Mouse (Mus musculus) testis, adult 2 months (tissue): ENCODE results near the gene Rac3. TPM values are rescaled to one million over a fixed set of nuclear protein-coding genes. Genes with fewer than 3 reads are reported as not detected.
"Not testable (repeated sequence)": the region's sequence is repeated elsewhere in the genome, so short reads cannot be mapped to it uniquely, and the experiment has no call there.

ENCODE experiments used
- H3K27ac ChIP-seq: fragments of 200-500 bp; 2 replicates; pipeline ENCODE4 v1.5.1; 2012; ENCODE audit warnings: low read depth, low read length; ENCODE audit not compliant: control insufficient read depth, insufficient read depth
- H3K27me3 ChIP-seq: fragments of 200-500 bp; 2 replicates; pipeline ENCODE4 v1.6.1; 2012; ENCODE audit warnings: mild to moderate bottlenecking, low read length, moderate library complexity; ENCODE audit not compliant: control insufficient read depth, insufficient read depth
- H3K36me3 ChIP-seq: fragments of 200-500 bp; 2 replicates; pipeline ENCODE4 v1.6.1; 2012; ENCODE audit warnings: mild to moderate bottlenecking, low read length; ENCODE audit not compliant: control insufficient read depth, insufficient read depth
- H3K4me1 ChIP-seq: fragments of 200-500 bp; 2 replicates; pipeline ENCODE4 v1.6.1; 2012; ENCODE audit warnings: low read length; ENCODE audit not compliant: control insufficient read depth, insufficient read depth
- H3K4me3 ChIP-seq: fragments of 200-500 bp; 2 replicates; pipeline ENCODE4 v1.5.1; 2012; ENCODE audit warnings: low read depth, mild to moderate bottlenecking, low read length, moderate library complexity, mixed read lengths; ENCODE audit not compliant: control insufficient read depth
- CTCF ChIP-seq: fragments of 200-500 bp; IDR thresholded peaks from 2 replicates; pipeline ENCODE4 v1.5.1; 2012; ENCODE audit warnings: low read depth, mild to moderate bottlenecking, inconsistent platforms, low read length, moderate library complexity; ENCODE audit not compliant: control insufficient read depth, insufficient read depth, insufficient replicate concordance
- POLR2A ChIP-seq: fragments of 200-500 bp; IDR thresholded peaks from 2 replicates; pipeline ENCODE4 v1.6.1; 2012; ENCODE audit warnings: low read depth, mild to moderate bottlenecking, inconsistent platforms, low read length, moderate library complexity; ENCODE audit not compliant: control insufficient read depth
- polyA plus RNA-seq: library from polyadenylated mRNA; depleted of rRNA; stranded (reverse); fragments of >200 nt; gene quantifications from 2 replicates; pipeline ENCODE4 v1.2.3, GENCODE M21; 2012; rRNA removed

The Rac3 gene
- 3.1 and 4.1 TPM in 2 replicates for polyA plus RNA-seq

GRCm38 (mm10) chr11:120721124-120722066 is at the start of gene Rac3:
TSS of gene Rac3 (plus strand) at chr11:120721470.
- H3K27me3 ChIP-seq: no peaks in the 10 kb centered on the region
- H3K36me3 ChIP-seq: no peaks in the 10 kb centered on the region
- no peak within 1 kb of the TSS for H3K27ac ChIP-seq
- H3K4me3 ChIP-seq: peak within 1 kb of the TSS; percentile 46
- no peak for TF ChIP-seq CTCF
- no peak for TF ChIP-seq POLR2A
- peaks cover 17% of the 10 kb centered on the region for H3K4me1 ChIP-seq

- Histone ChIP-seq H3K4me3 (peak within 1 kb of the TSS; percentile 88), H3K27ac (peak within 1 kb of the TSS; percentile 92), H3K4me1 (peaks cover 7% of the 10 kb centered on the region), H3K27me3 (no peaks in the 10 kb centered on the region), H3K36me3 (no peaks in the 10 kb centered on the region)
- TF ChIP-seq CTCF (no peak), POLR2A (peak; percentile 62)
These were observed 48.3 kb upstream of the Rac3 start, which contains the start of gene Aspscr1 for GRCm38 (mm10) chr11:120672687-120673593. TSS of gene Aspscr1 (plus strand) at chr11:120672973.

DNA sequence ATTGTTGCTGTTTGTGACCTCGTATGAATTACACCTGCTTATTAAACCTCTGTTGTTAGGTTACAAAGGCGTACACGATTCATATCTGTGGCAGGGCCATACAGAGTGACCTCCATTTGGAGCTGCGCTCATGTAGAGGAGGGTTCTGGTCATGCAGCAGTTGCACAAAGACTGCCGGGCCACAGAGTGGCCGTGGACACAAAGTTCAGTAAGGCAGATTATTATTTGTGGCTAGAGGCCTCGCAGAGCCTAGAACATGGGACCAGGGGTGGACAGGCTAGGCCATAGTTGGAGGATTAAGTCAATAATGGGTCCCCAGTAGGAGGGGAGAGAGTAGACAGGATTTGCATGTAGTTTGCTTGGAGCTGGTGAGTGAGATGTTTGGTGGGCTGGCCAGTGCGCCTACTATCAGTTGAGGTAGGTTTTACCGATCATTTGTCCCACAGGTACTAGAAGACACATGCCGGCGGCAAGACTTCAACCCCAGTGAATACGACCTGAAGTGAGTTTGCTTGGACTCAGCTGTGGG is 47.6 kb upstream of the Rac3 start:
- TF ChIP-seq CTCF (no peak), POLR2A (no peak)
- peak overlapping the region; percentile 88 for H3K4me3 ChIP-seq
- H3K36me3 ChIP-seq: no peaks in the 10 kb centered on the region
- no peaks in the 10 kb centered on the region for H3K27me3 ChIP-seq
- H3K27ac ChIP-seq: peak overlapping the region; percentile 78
- peaks cover 7% of the 10 kb centered on the region for H3K4me1 ChIP-seq

DNA sequence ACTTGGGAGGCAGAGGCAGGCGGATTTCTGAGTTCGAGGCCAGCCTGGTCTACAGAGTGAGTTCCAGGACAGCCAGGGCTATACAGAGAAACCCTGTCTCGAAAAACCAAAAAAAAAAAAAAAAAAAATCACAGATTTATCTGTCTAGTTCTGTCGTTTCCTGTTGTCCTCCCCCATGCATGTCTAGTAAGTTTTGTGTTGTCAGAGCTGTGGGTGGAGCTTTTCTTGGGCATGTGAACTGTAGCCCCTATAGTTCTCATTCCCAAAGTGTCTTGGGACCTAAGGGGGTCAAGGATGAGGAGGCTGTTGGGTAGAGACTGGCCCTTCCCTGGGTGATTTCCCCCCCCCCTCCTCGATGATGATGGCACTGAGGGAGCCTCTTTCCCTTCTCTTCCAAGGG is 45.4 kb upstream of the Rac3 start:
- not testable (repeated sequence) for H3K27me3 ChIP-seq, H3K4me3 ChIP-seq, H3K27ac ChIP-seq, H3K36me3 ChIP-seq, H3K4me1 ChIP-seq

- H3K36me3 ChIP-seq: no peaks in the 10 kb centered on the region
- no peaks in the 10 kb centered on the region for H3K27me3 ChIP-seq
- H3K4me3 ChIP-seq: no peak overlapping the region
- no peak overlapping the region for H3K27ac ChIP-seq
- TF ChIP-seq CTCF (no peak), POLR2A (no peak)
- H3K4me1 ChIP-seq: peaks cover 7% of the 10 kb centered on the region
These were observed 44.3 kb upstream of the Rac3 start for GRCm38 (mm10) chr11:120676951-120677350.

DNA sequence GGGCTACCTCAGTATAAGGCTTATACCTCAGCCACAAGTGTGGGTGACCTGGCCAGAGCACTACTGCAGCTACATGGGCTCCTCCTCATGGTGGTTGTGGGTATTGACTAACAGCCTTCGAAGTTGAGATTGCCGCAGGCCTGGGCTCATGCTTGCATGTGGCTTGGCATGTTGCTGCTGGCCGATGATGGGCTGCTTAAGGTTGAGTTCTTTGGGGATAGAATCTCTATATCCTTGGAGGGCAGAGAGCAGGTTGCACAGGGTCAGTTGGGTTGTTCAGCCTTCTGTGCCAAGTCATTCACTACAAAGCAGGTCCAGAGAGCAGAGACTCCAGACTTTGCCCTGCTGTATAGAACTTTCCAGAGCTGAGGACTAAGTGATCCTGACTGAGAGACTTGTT is 41.4 kb upstream of the Rac3 start:
- H3K27me3 ChIP-seq: no peaks in the 10 kb centered on the region
- H3K36me3 ChIP-seq: no peaks in the 10 kb centered on the region
- H3K27ac ChIP-seq: no peak overlapping the region
- peak; percentile 36; the same call in 1 of the 2 replicates for TF ChIP-seq CTCF
- TF ChIP-seq POLR2A: no peak
- no peak overlapping the region for H3K4me3 ChIP-seq
- H3K4me1 ChIP-seq: no peaks in the 10 kb centered on the region

GRCm38 (mm10) chr11:120682683-120683082 is 38.6 kb upstream of the Rac3 start:
- no peak overlapping the region for H3K27ac ChIP-seq
- no peak overlapping the region for H3K4me3 ChIP-seq
- H3K27me3 ChIP-seq: no peaks in the 10 kb centered on the region
- peaks cover 1% of the 10 kb centered on the region; the same call in 1 of the 2 replicates for H3K36me3 ChIP-seq
- TF ChIP-seq CTCF (no peak), POLR2A (no peak)
- no peaks in the 10 kb centered on the region for H3K4me1 ChIP-seq
